Mouse (Mus musculus) olfactory bulb, adult 2 months (tissue): ENCODE measurements around the gene B3galnt1.

Experiments used
- CTCF ChIP-seq: fragments of 200-500 bp; IDR thresholded peaks from 2 replicates; pipeline ENCODE4 v1.5.1; 2012; ENCODE audit warnings: low read depth, mild to moderate bottlenecking, low read length, moderate library complexity; ENCODE audit not compliant: insufficient read depth
- POLR2A ChIP-seq: fragments of 200-500 bp; IDR thresholded peaks from 2 replicates; pipeline ENCODE4 v1.6.1; 2012; ENCODE audit warnings: mild to moderate bottlenecking, low read depth, low read length, moderate library complexity; ENCODE audit not compliant: insufficient read depth

DNA sequence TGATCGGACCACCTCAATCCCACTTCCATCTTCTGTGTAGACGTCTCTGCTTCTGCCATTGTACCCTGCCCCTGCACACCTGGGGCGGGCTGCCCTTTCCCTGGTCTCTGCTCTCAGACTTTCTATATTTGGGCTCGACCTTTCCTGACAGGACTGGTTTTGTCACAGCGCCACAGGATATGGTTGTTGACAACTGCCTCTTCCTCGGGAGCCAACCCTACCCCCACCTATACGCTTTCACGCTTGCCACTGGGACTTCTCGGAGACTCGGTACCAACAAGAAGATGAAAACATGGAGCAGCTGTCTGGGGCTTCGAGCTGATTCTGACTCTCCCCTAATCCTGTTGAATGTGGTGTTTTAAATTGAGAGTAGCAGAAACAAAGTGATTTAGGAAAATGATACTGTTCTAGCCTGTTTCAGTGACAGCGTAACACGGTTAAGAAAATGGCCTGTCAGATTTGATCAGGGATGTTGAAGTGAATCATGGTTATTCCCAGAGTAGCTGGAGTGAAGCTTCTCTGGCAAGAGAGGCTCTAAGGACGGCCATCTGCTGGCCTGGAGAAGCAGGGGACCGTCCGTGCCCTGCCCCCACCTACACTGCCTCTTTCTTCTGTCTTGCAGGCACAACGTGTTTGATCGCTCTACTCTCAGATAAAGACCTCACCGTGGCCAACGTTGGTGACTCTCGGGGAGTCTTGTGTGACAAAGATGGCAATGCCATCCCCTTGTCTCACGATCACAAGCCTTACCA, 49.9 kb downstream of the B3galnt1 start:
- TF ChIP-seq POLR2A (no peak), CTCF (no peak)
